Mouse (Mus musculus): ENCODE measurements around the gene Sltm.

- TF ChIP-seq CTCF (IDR thresholded peaks at IDR 0.05; ENCODE audit: borderline replicate concordance, insufficient read depth, low read length), result no peak
- no peak for TF ChIP-seq POLR2A (IDR thresholded peaks at IDR 0.05; ENCODE audit: low read depth, low read length)
Measured at GRCm38 (mm10) chr9:70567651-70568050, 25.1 kb downstream of the Sltm start.

All from embryonic fibroblast, embryonic 13.5 days (primary cell).